Mouse (Mus musculus) forebrain, postnatal 0 days (tissue): ENCODE data around the gene Arhgap18. TPM values are rescaled to one million over a fixed set of nuclear protein-coding genes. Genes with fewer than 3 reads are reported as not detected.

Source experiments
- ATAC-seq: fragments of 200-750 bp; cut with Nextera tagmentation; 2 replicates; pipeline ENCODE4 v1.8.0; 2017; ENCODE audit warnings: mild to moderate bottlenecking, moderate library complexity
- DNase-seq: peaks from one replicate; pipeline ENCODE4 v3.0.0-alpha.2; 2015
- H3K27ac ChIP-seq: fragments of 300-500 bp; sonication (generic); 2 replicates; pipeline ENCODE4 v1.5.1; 2014; ENCODE audit warnings: low read depth, mild to moderate bottlenecking, antibody characterized with exemption, low read length, moderate library complexity, mixed read lengths
- H3K27me3 ChIP-seq: fragments of 300-500 bp; sonication (generic); 2 replicates; pipeline ENCODE4 v1.6.1; 2014; ENCODE audit warnings: mild to moderate bottlenecking, low read length, mixed read lengths; ENCODE audit not compliant: insufficient read depth
- H3K36me3 ChIP-seq: fragments of 300-500 bp; sonication (generic); 2 replicates; pipeline ENCODE4 v1.6.1; 2014; ENCODE audit warnings: mild to moderate bottlenecking, moderate library complexity; ENCODE audit not compliant: insufficient read depth
- H3K4me1 ChIP-seq: fragments of 300-500 bp; sonication (generic); 2 replicates; pipeline ENCODE4 v1.6.1; 2014; ENCODE audit warnings: antibody characterized with exemption; ENCODE audit not compliant: insufficient read depth
- H3K4me2 ChIP-seq: fragments of 300-500 bp; sonication (generic); 2 replicates; pipeline ENCODE4 v1.6.1; 2014; ENCODE audit warnings: low read depth, mild to moderate bottlenecking, moderate library complexity
- H3K4me3 ChIP-seq: fragments of 300-500 bp; sonication (generic); 2 replicates; pipeline ENCODE4 v1.5.1; 2014; ENCODE audit warnings: low read depth, low read length, mixed read lengths
- H3K9ac ChIP-seq: fragments of 300-500 bp; sonication (generic); 2 replicates; pipeline ENCODE4 v1.6.1; 2014; ENCODE audit warnings: mild to moderate bottlenecking
- H3K9me3 ChIP-seq: fragments of 300-500 bp; sonication (generic); 2 replicates; pipeline ENCODE4 v1.6.1; 2016; ENCODE audit warnings: low read length
- CTCF ChIP-seq: sonication (generic); IDR thresholded peaks from 2 replicates; pipeline ENCODE4 v1.5.1; 2016; ENCODE audit warnings: antibody characterized with exemption, control low read depth, low read depth
- WGBS: fragments of 180-500 bp; shearing (Covaris S2); extraction: QIAGEN DNeasy Blood & Tissue Kit; methylation state at CpG from one replicate; pipeline ENCODE4 v1.1.7; 2014; 5-methylcytosine and 5-hydroxymethylcytosine counted together
- polyA plus RNA-seq: library from polyadenylated mRNA; unstranded; fragments of >200 nt; fragmentation: Nextera tagmentation; extraction: Ambion mirVana; gene quantifications from 2 replicates; pipeline ENCODE4 v1.2.1, GENCODE M21; 2015
- total RNA-seq: library from RNA; depleted of rRNA; stranded (reverse); fragments of >200 nt; gene quantifications from 2 replicates; pipeline ENCODE4 v1.2.3, GENCODE M21; 2014

Arhgap18 gene
- total and polyA plus RNA-seq, 2 experiments from 2014 or later, result 9.1 to 11.3 TPM

GRCm38 (mm10) chr10:26895726-26896125 is 142.5 kb downstream of the Arhgap18 start:
- TF ChIP-seq CTCF, result no peak
- Histone ChIP-seq H3K9ac (no peak overlapping the region), H3K36me3 (no peaks in the 10 kb centered on the region), H3K4me2 (no peak overlapping the region), H3K27me3 (no peaks in the 10 kb centered on the region), H3K4me1 (no peaks in the 10 kb centered on the region), H3K9me3 (no peaks in the 10 kb centered on the region), H3K4me3 (no peak overlapping the region), H3K27ac (no peak overlapping the region)
- WGBS, result 86% methylated on average over 6 of the region's 6 CpGs
- ATAC-seq (no peak), DNase-seq (no peak)

GRCm38 (mm10) chr10:26900426-26900825 is 147.2 kb downstream of the Arhgap18 start:
- 86% methylated on average over 1 of the region's 1 CpGs for WGBS
- H3K9ac ChIP-seq, result no peak overlapping the region
- H3K27me3 ChIP-seq, result no peaks in the 10 kb centered on the region
- DNase-seq (no peak), ATAC-seq (no peak)
- TF ChIP-seq CTCF, result no peak
- no peak overlapping the region for H3K4me2 ChIP-seq
- H3K4me1 ChIP-seq, result no peaks in the 10 kb centered on the region
- no peak overlapping the region for H3K27ac ChIP-seq
- no peaks in the 10 kb centered on the region for H3K9me3 ChIP-seq
- H3K4me3 ChIP-seq, result no peak overlapping the region
- no peaks in the 10 kb centered on the region for H3K36me3 ChIP-seq

DNA sequence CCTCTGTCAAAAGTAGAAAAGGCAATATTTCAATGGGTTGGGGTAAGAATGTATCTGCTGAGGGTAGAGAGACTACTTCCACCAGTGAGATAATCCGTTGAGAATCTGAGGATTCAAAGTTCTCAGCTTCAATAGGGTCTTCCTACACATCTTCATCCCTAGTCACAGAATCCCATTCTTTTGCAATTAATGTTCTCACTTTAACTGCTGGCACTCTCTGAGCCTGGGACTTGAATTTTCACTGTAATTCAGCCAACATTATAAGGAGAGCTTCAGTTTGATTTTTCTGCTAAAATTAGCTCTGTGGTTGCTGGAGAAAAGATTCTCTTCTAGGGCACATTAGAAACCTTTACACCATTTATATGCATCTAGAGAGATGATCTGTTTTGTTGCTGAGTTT is 150.6 kb downstream of the Arhgap18 start:
- no peak for TF ChIP-seq CTCF
- Histone ChIP-seq H3K4me1 (no peaks in the 10 kb centered on the region), H3K9me3 (no peaks in the 10 kb centered on the region), H3K9ac (no peak overlapping the region), H3K4me3 (no peak overlapping the region), H3K4me2 (no peak overlapping the region), H3K27ac (no peak overlapping the region), H3K27me3 (no peaks in the 10 kb centered on the region), H3K36me3 (no peaks in the 10 kb centered on the region)
- WGBS, result 79% methylated on average over 1 of the region's 1 CpGs
- DNase-seq, result no peak
- no peak for ATAC-seq

- H3K4me3 ChIP-seq, result no peak overlapping the region
- H3K4me2 ChIP-seq, result no peak overlapping the region
- DNase-seq (no peak), ATAC-seq (no peak)
- H3K36me3 ChIP-seq, result no peaks in the 10 kb centered on the region
- WGBS, result 76% methylated on average over 3 of the region's 3 CpGs
- H3K27ac ChIP-seq, result no peak overlapping the region
- H3K4me1 ChIP-seq, result no peaks in the 10 kb centered on the region
- TF ChIP-seq CTCF, result no peak
- H3K9me3 ChIP-seq, result no peaks in the 10 kb centered on the region
- H3K9ac ChIP-seq, result no peak overlapping the region
- H3K27me3 ChIP-seq, result no peaks in the 10 kb centered on the region
Measured at GRCm38 (mm10) chr10:26911176-26911575, 158.0 kb downstream of the Arhgap18 start.

DNA sequence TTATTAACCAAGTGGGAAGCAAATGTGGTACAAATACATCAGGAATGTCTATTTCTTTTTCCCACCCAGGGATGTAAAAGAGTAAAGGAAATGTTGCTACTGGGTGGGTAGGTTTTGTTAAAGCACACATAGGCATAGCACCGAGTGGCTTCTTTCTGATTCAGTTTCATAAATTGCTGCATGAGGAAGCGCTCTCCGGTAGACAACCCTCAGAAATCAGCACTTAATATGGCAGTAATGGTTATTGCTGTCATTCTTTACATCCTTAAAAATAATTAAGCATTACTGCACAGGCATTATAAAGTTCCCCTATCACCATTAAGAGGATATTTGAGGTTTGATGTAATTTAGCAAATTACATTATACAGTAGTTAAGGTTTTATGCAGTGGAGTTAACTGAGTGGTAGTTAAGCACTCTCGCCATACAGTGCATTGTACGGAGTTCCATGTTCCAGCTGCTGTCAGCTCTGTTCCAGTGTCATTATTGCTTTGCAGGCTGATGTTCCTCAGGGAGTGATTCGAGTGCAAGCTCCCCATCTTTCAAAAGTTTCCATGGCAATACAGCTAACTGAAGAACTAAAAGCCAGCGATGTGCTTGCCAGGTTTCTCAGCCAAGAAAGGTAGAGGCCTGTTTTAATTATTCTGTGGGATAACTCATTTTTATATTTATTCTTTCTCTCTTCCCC is 159.0 kb downstream of the Arhgap18 start:
- H3K4me2 ChIP-seq, result no peak overlapping the region
- 39% methylated on average over 7 of the region's 7 CpGs for WGBS
- H3K4me3 ChIP-seq, result no peak overlapping the region
- H3K4me1 ChIP-seq, result no peaks in the 10 kb centered on the region
- H3K9me3 ChIP-seq, result no peaks in the 10 kb centered on the region
- ATAC-seq (peak; percentile 86), DNase-seq (peak; percentile 39)
- TF ChIP-seq CTCF, result no peak
- H3K9ac ChIP-seq, result no peak overlapping the region
- H3K36me3 ChIP-seq, result no peaks in the 10 kb centered on the region
- no peak overlapping the region; the same call in 1 of the 2 replicates for H3K27ac ChIP-seq
- H3K27me3 ChIP-seq, result no peaks in the 10 kb centered on the region

- 17% methylated on average over 1 of the region's 1 CpGs for WGBS
- ATAC-seq (peak; percentile 54; the same call in 1 of the 2 replicates), DNase-seq (peak; percentile 21)
- no peaks in the 10 kb centered on the region for H3K4me1 ChIP-seq
- H3K4me3 ChIP-seq, result no peak overlapping the region
- H3K36me3 ChIP-seq, result no peaks in the 10 kb centered on the region
- H3K9ac ChIP-seq, result no peak overlapping the region
- TF ChIP-seq CTCF, result no peak
- H3K9me3 ChIP-seq, result no peaks in the 10 kb centered on the region
- no peak overlapping the region for H3K4me2 ChIP-seq
- 0 out of 2 replicates have a peak overlapping the region, but pooled peaks have one; percentile 9 for H3K27ac ChIP-seq
- no peaks in the 10 kb centered on the region for H3K27me3 ChIP-seq
Measured at GRCm38 (mm10) chr10:26912807-26913206, 159.6 kb downstream of the Arhgap18 start.

GRCm38 (mm10) chr10:26919307-26919977 is 166.2 kb downstream of the Arhgap18 start:
- H3K36me3 ChIP-seq, result no peaks in the 10 kb centered on the region
- H3K4me1 ChIP-seq, result no peaks in the 10 kb centered on the region
- no peak overlapping the region for H3K4me2 ChIP-seq
- no peak overlapping the region for H3K4me3 ChIP-seq
- no peak overlapping the region for H3K27ac ChIP-seq
- H3K9ac ChIP-seq, result no peak overlapping the region
- WGBS, result 32% methylated on average over 5 of the region's 5 CpGs
- peak; percentile 81 for DNase-seq
- peak; percentile 70 for ATAC-seq
- no peaks in the 10 kb centered on the region for H3K9me3 ChIP-seq
- no peaks in the 10 kb centered on the region for H3K27me3 ChIP-seq
- TF ChIP-seq CTCF, result peak; percentile 77
